Mouse (Mus musculus): ENCODE measurements around the gene Ggct. TPM values are rescaled to one million over a fixed set of nuclear protein-coding genes. Genes with fewer than 3 reads are reported as not detected.

Ggct gene
- total and polyA plus RNA-seq, 2 experiments from 2014 or later: 0.11 to 7.0 TPM

DNA sequence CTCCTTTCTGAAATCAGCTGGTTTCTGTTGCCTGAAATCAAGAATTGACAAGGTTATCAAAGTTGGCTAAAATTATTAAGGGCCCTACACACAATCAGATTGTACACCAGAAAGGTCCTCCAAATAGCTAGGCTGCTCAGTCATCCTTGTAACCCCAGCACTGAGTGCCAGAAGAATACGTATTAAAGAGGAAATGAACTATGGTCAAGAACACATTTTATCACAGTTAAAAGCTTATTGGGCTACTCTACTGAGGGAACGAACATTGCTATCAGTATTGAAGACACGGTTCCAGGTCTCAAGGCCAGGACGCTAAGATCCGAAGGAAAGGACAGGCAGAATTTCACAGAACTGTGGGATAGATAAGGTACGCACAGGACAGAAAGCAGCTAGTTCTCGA, 609 bp downstream of the Ggct start:
- Histone ChIP-seq H3K9me3 (replicated peaks; ENCODE audit: control insufficient read depth, low read length) (no peaks in the 10 kb centered on the region), H3K4me1 (ENCODE audit: control insufficient read depth, insufficient read depth) (no peaks in the 10 kb centered on the region), H3K9ac (replicated peaks; ENCODE audit: low read depth, low read length) (peak overlapping the region; percentile 23; the same call in 1 of the 2 replicates), H3K27me3 (ENCODE audit: control insufficient read depth, insufficient read depth, low read length) (no peaks in the 10 kb centered on the region), H3K4me3 (ENCODE audit: low read depth, low read length) (peak overlapping the region; percentile 42), H3K4me2 (ENCODE audit: low read depth, low read length) (peak overlapping the region; percentile 72), H3K27ac (ENCODE audit: low read depth) (no peak overlapping the region), H3K36me3 (replicated peaks; ENCODE audit: control insufficient read depth, insufficient read depth, low read length) (no peaks in the 10 kb centered on the region)
- no peak for DNase-seq (ENCODE audit: low spot score)
- 3% methylated on average over 7 of the region's 7 CpGs for WGBS
- TF ChIP-seq EP300 (IDR thresholded peaks at IDR 0.05; ENCODE audit: low read depth): no peak
- no peak for TF ChIP-seq CTCF (IDR thresholded peaks at IDR 0.05; ENCODE audit: low read depth)
- ATAC-seq (ENCODE audit: insufficient read depth, low read depth): no peak

DNA sequence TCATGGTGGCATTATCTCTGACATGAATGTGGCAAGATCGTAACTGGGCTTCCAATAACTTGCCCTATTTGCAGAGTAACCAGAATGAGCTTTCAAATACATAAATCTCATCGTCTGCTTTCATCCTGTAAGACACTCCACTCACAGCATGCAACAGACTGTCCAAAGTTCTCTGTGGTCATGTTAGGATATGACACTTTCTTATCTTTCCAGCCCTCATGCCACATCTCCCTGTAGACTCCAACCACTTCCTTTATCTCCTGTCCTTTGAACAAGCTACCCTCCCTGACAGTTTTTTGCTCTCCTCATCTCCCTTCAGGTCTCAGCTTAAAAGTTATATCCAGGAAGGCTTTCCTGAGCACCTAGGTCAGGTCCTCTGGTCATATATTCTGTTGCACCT, 1.6 kb downstream of the Ggct start:
- WGBS: 58% methylated on average over 2 of the region's 2 CpGs
- Histone ChIP-seq H3K36me3 (replicated peaks; ENCODE audit: control insufficient read depth, insufficient read depth, low read length) (no peaks in the 10 kb centered on the region), H3K9me3 (replicated peaks; ENCODE audit: control insufficient read depth, low read length) (no peaks in the 10 kb centered on the region), H3K27ac (ENCODE audit: low read depth) (no peak overlapping the region), H3K4me1 (ENCODE audit: control insufficient read depth, insufficient read depth) (no peaks in the 10 kb centered on the region), H3K27me3 (ENCODE audit: control insufficient read depth, insufficient read depth, low read length) (no peaks in the 10 kb centered on the region), H3K4me2 (ENCODE audit: low read depth, low read length) (no peak overlapping the region), H3K9ac (replicated peaks; ENCODE audit: low read depth, low read length) (no peak overlapping the region), H3K4me3 (ENCODE audit: low read depth, low read length) (no peak overlapping the region)
- DNase-seq (ENCODE audit: low spot score) (no peak), ATAC-seq (ENCODE audit: insufficient read depth, low read depth) (no peak)
- TF ChIP-seq EP300 (IDR thresholded peaks at IDR 0.05; ENCODE audit: low read depth): no peak
- TF ChIP-seq CTCF (IDR thresholded peaks at IDR 0.05; ENCODE audit: low read depth): no peak

DNA sequence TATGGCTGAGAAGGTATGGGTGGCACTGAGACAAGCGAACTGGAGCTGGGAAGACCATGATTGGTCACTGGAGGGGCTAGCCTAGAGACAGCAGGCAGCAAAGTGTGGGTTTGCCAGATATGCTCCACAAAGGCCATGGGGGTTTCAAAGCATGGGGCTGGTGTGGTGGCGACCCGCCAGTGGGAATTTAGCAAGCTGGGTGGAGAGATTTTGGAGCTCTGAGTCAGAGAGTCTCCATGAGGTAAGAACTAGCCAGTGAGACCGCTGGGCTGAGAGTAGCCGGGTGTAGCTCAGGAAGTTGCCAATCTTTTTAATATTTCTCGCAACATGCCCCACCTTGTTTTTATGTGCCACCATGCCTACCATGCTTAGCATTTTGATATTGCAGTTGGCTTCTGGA, 4.6 kb downstream of the Ggct start:
- Histone ChIP-seq H3K9ac (replicated peaks; ENCODE audit: low read depth, low read length) (no peak overlapping the region), H3K4me3 (ENCODE audit: low read depth, low read length) (no peak overlapping the region), H3K27me3 (ENCODE audit: control insufficient read depth, insufficient read depth, low read length) (no peaks in the 10 kb centered on the region), H3K27ac (ENCODE audit: low read depth) (no peak overlapping the region), H3K4me2 (ENCODE audit: low read depth, low read length) (no peak overlapping the region), H3K36me3 (replicated peaks; ENCODE audit: control insufficient read depth, insufficient read depth, low read length) (no peaks in the 10 kb centered on the region), H3K4me1 (ENCODE audit: control insufficient read depth, insufficient read depth) (no peaks in the 10 kb centered on the region), H3K9me3 (replicated peaks; ENCODE audit: control insufficient read depth, low read length) (no peaks in the 10 kb centered on the region)
- WGBS: 90% methylated on average over 6 of the region's 6 CpGs
- TF ChIP-seq CTCF (IDR thresholded peaks at IDR 0.05; ENCODE audit: low read depth) (no peak), EP300 (IDR thresholded peaks at IDR 0.05; ENCODE audit: low read depth) (no peak)
- no peak for ATAC-seq (ENCODE audit: insufficient read depth, low read depth)
- no peak for DNase-seq (ENCODE audit: low spot score)

DNA sequence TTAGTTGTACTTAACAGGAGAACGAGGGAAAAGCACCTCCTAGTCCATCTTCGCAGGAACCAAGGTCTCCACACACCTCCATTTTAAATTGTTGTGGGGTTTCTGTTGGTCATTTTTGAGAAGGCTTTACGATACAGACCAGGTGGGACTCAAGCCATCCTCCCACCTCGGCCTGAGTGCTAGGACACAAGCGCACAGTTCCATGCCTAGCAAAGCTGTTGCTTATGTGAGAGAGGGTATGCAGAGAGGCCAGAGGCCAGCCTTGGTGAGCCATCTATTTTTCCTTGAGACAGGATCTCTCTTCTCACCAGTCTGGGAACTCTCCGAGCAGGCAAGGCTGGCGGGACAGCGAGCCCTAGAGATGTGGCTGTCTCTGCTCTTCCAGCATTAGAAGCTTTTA, 8.7 kb downstream of the Ggct start:
- Histone ChIP-seq H3K4me3 (ENCODE audit: low read depth, low read length) (no peak overlapping the region), H3K9ac (replicated peaks; ENCODE audit: low read depth, low read length) (no peak overlapping the region), H3K27me3 (ENCODE audit: control insufficient read depth, insufficient read depth, low read length) (no peaks in the 10 kb centered on the region), H3K4me2 (ENCODE audit: low read depth, low read length) (no peak overlapping the region), H3K4me1 (ENCODE audit: control insufficient read depth, insufficient read depth) (0 out of 2 replicates have a peak, but pooled peaks cover 9% of the 10 kb centered on the region), H3K9me3 (replicated peaks; ENCODE audit: control insufficient read depth, low read length) (no peaks in the 10 kb centered on the region), H3K27ac (ENCODE audit: low read depth) (no peak overlapping the region), H3K36me3 (replicated peaks; ENCODE audit: control insufficient read depth, insufficient read depth, low read length) (no peaks in the 10 kb centered on the region)
- no peak for DNase-seq (ENCODE audit: low spot score)
- 89% methylated on average over 8 of the region's 8 CpGs for WGBS
- no peak for ATAC-seq (ENCODE audit: insufficient read depth, low read depth)
- no peak for TF ChIP-seq EP300 (IDR thresholded peaks at IDR 0.05; ENCODE audit: low read depth)
- no peak for TF ChIP-seq CTCF (IDR thresholded peaks at IDR 0.05; ENCODE audit: low read depth)

DNA sequence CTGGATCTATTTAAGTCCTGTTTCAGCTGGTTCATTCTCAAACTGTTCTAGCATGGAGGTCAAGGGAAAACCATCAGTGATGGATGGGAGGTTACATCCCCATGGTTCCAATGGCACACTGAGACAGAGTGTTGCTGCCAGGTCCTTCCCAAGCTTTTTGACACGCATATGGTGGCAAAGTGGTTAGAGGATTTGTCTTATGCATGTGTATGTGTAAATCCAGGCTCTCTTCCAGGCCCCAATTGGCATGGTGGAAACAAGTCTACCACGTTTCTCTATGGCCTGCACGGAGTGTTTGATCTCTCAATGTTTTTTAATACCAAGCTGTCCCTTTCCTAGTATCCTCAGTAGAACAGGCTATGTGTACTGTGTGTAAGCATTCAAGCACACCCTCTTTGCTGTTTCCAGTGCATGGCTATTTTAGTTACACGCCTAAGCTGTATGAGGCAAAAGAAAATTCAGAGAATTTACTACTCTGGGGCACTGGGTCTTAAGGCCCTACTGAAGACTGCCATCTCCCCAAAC, 9.2 kb downstream of the Ggct start:
- H3K36me3 ChIP-seq (replicated peaks; ENCODE audit: control insufficient read depth, insufficient read depth, low read length): no peaks in the 10 kb centered on the region
- H3K4me1 ChIP-seq (ENCODE audit: control insufficient read depth, insufficient read depth): 0 out of 2 replicates have a peak, but pooled peaks cover 9% of the 10 kb centered on the region
- no peak overlapping the region for H3K9ac ChIP-seq (replicated peaks; ENCODE audit: low read depth, low read length)
- H3K4me2 ChIP-seq (ENCODE audit: low read depth, low read length): no peak overlapping the region
- H3K27me3 ChIP-seq (ENCODE audit: control insufficient read depth, insufficient read depth, low read length): no peaks in the 10 kb centered on the region
- 89% methylated on average over 4 of the region's 4 CpGs for WGBS
- H3K9me3 ChIP-seq (replicated peaks; ENCODE audit: control insufficient read depth, low read length): no peaks in the 10 kb centered on the region
- H3K27ac ChIP-seq (ENCODE audit: low read depth): no peak overlapping the region
- DNase-seq (ENCODE audit: low spot score) (no peak), ATAC-seq (ENCODE audit: insufficient read depth, low read depth) (no peak)
- no peak overlapping the region for H3K4me3 ChIP-seq (ENCODE audit: low read depth, low read length)
- TF ChIP-seq CTCF (IDR thresholded peaks at IDR 0.05; ENCODE audit: low read depth) (no peak), EP300 (IDR thresholded peaks at IDR 0.05; ENCODE audit: low read depth) (no peak)

DNA sequence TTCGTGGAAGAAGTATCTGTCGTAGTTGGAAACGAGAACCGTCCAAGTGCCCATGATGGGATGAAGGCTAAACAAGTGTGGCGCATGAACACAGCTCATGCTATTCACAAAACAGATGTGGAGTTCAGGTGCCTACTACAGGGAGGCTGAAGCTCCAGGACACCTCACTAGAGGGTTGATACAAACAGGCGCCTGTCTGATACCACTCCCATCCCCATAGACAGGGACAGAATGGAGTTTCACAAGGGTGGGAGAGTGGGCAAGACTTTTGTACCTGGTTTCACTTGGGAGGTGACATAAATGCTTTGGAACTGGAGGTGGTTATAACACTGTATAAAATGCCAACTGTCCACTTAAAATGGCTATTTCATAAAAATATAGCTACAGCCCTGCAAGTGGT, 13.3 kb downstream of the Ggct start:
- no peak overlapping the region for H3K9ac ChIP-seq (replicated peaks; ENCODE audit: low read depth, low read length)
- H3K27ac ChIP-seq (ENCODE audit: low read depth): no peak overlapping the region
- 93% methylated on average over 6 of the region's 6 CpGs for WGBS
- H3K36me3 ChIP-seq (replicated peaks; ENCODE audit: control insufficient read depth, insufficient read depth, low read length): no peaks in the 10 kb centered on the region
- 0 out of 2 replicates have a peak, but pooled peaks cover 9% of the 10 kb centered on the region for H3K4me1 ChIP-seq (ENCODE audit: control insufficient read depth, insufficient read depth)
- no peaks in the 10 kb centered on the region for H3K27me3 ChIP-seq (ENCODE audit: control insufficient read depth, insufficient read depth, low read length)
- H3K4me3 ChIP-seq (ENCODE audit: low read depth, low read length): no peak overlapping the region
- no peak for TF ChIP-seq CTCF (IDR thresholded peaks at IDR 0.05; ENCODE audit: low read depth)
- TF ChIP-seq EP300 (IDR thresholded peaks at IDR 0.05; ENCODE audit: low read depth): no peak
- DNase-seq (ENCODE audit: low spot score) (no peak), ATAC-seq (ENCODE audit: insufficient read depth, low read depth) (no peak)
- H3K4me2 ChIP-seq (ENCODE audit: low read depth, low read length): no peak overlapping the region
- no peaks in the 10 kb centered on the region for H3K9me3 ChIP-seq (replicated peaks; ENCODE audit: control insufficient read depth, low read length)

Measured in heart, postnatal 0 days (tissue).